Mouse (Mus musculus): ENCODE measurements around the gene Pax5. TPM values are rescaled to one million over a fixed set of nuclear protein-coding genes. Genes with fewer than 3 reads are reported as not detected.

The Pax5 gene
- polyA plus RNA-seq, 1 experiment from 2014 or later, result 0.71 TPM

- no peaks in the 10 kb centered on the region for H3K9me3 ChIP-seq
- peaks cover 100% of the 10 kb centered on the region for H3K27me3 ChIP-seq (ENCODE audit: poor library complexity, severe bottlenecking)
- H3K4me1 ChIP-seq, result peaks cover 42% of the 10 kb centered on the region
- H3K27ac ChIP-seq, result no peak overlapping the region
- DNase-seq (ENCODE audit: extremely low spot score, low spot score), result peak; percentile 52
- no peaks in the 10 kb centered on the region for H3K36me3 ChIP-seq (replicated peaks)
- under 1% methylated on average over 58 of the region's 58 CpGs for WGBS
- peak overlapping the region; percentile 58 for H3K4me3 ChIP-seq
Measured at GRCm38 (mm10) chr4:44702891-44703685, 7.2 kb downstream of the Pax5 start.

- peaks cover 100% of the 10 kb centered on the region for H3K27me3 ChIP-seq (ENCODE audit: poor library complexity, severe bottlenecking)
- no peak overlapping the region for H3K27ac ChIP-seq
- under 1% methylated on average over 25 of the region's 25 CpGs for WGBS
- peaks cover 42% of the 10 kb centered on the region for H3K4me1 ChIP-seq
- peak overlapping the region; percentile 58 for H3K4me3 ChIP-seq
- no peaks in the 10 kb centered on the region for H3K36me3 ChIP-seq (replicated peaks)
- no peaks in the 10 kb centered on the region for H3K9me3 ChIP-seq
- peak; percentile 49 for DNase-seq (ENCODE audit: extremely low spot score, low spot score)
Measured at GRCm38 (mm10) chr4:44702011-44702527, 8.2 kb downstream of the Pax5 start.

- peaks cover 42% of the 10 kb centered on the region for H3K4me1 ChIP-seq
- H3K4me3 ChIP-seq, result peak overlapping the region; percentile 58
- no peaks in the 10 kb centered on the region for H3K9me3 ChIP-seq
- no peak overlapping the region for H3K27ac ChIP-seq
- under 1% methylated on average over 9 of the region's 9 CpGs for WGBS
- DNase-seq (ENCODE audit: extremely low spot score, low spot score), result no peak
- H3K27me3 ChIP-seq (ENCODE audit: poor library complexity, severe bottlenecking), result peaks cover 100% of the 10 kb centered on the region
- H3K36me3 ChIP-seq (replicated peaks), result no peaks in the 10 kb centered on the region
Measured at GRCm38 (mm10) chr4:44701513-44701912, 8.8 kb downstream of the Pax5 start.

GRCm38 (mm10) chr4:44696676-44697075, 13.6 kb downstream of the Pax5 start:
- Histone ChIP-seq H3K9me3 (no peaks in the 10 kb centered on the region), H3K36me3 (replicated peaks) (no peaks in the 10 kb centered on the region), H3K27ac (no peak overlapping the region), H3K27me3 (ENCODE audit: poor library complexity, severe bottlenecking) (peaks cover 94% of the 10 kb centered on the region), H3K4me3 (no peak overlapping the region), H3K4me1 (peaks cover 14% of the 10 kb centered on the region)
- no peak for DNase-seq (ENCODE audit: extremely low spot score, low spot score)

GRCm38 (mm10) chr4:44694369-44694768, 15.9 kb downstream of the Pax5 start:
- Histone ChIP-seq H3K9me3 (no peaks in the 10 kb centered on the region), H3K36me3 (replicated peaks) (no peaks in the 10 kb centered on the region), H3K27ac (no peak overlapping the region), H3K4me1 (peaks cover 7% of the 10 kb centered on the region), H3K4me3 (no peak overlapping the region), H3K27me3 (ENCODE audit: poor library complexity, severe bottlenecking) (peaks cover 85% of the 10 kb centered on the region)
- 57% methylated on average over 15 of the region's 15 CpGs for WGBS
- DNase-seq (ENCODE audit: extremely low spot score, low spot score), result no peak

GRCm38 (mm10) chr4:44685582-44685981, 24.7 kb downstream of the Pax5 start:
- Histone ChIP-seq H3K4me1 (no peaks in the 10 kb centered on the region), H3K9me3 (no peaks in the 10 kb centered on the region), H3K27me3 (ENCODE audit: poor library complexity, severe bottlenecking) (peaks cover 14% of the 10 kb centered on the region), H3K36me3 (replicated peaks) (no peaks in the 10 kb centered on the region), H3K27ac (no peak overlapping the region), H3K4me3 (no peak overlapping the region)
- no peak for DNase-seq (ENCODE audit: extremely low spot score, low spot score)
- WGBS, result 87% methylated on average over 6 of the region's 6 CpGs

- Histone ChIP-seq H3K27ac (no peak overlapping the region), H3K4me3 (no peak overlapping the region), H3K27me3 (ENCODE audit: poor library complexity, severe bottlenecking) (peaks cover 21% of the 10 kb centered on the region), H3K4me1 (0 out of 2 replicates have a peak, but pooled peaks cover 2% of the 10 kb centered on the region), H3K9me3 (no peaks in the 10 kb centered on the region), H3K36me3 (replicated peaks) (no peaks in the 10 kb centered on the region)
- no peak for DNase-seq (ENCODE audit: extremely low spot score, low spot score)
- 79% methylated on average over 6 of the region's 6 CpGs for WGBS
Measured at GRCm38 (mm10) chr4:44680242-44680897, 29.9 kb downstream of the Pax5 start.

- no peaks in the 10 kb centered on the region for H3K9me3 ChIP-seq
- H3K36me3 ChIP-seq (replicated peaks), result no peaks in the 10 kb centered on the region
- H3K27ac ChIP-seq, result no peak overlapping the region
- peaks cover 10% of the 10 kb centered on the region for H3K4me1 ChIP-seq
- WGBS, result 68% methylated on average over 5 of the region's 5 CpGs
- H3K4me3 ChIP-seq, result no peak overlapping the region
- H3K27me3 ChIP-seq (ENCODE audit: poor library complexity, severe bottlenecking), result peaks cover 34% of the 10 kb centered on the region
- DNase-seq (ENCODE audit: extremely low spot score, low spot score), result no peak
Measured at GRCm38 (mm10) chr4:44678641-44679040, 31.6 kb downstream of the Pax5 start.

- Histone ChIP-seq H3K27ac (no peak overlapping the region), H3K4me1 (peaks cover 16% of the 10 kb centered on the region), H3K36me3 (replicated peaks) (no peaks in the 10 kb centered on the region), H3K9me3 (no peaks in the 10 kb centered on the region), H3K27me3 (ENCODE audit: poor library complexity, severe bottlenecking) (peaks cover 40% of the 10 kb centered on the region), H3K4me3 (no peak overlapping the region)
- WGBS, result 81% methylated on average over 3 of the region's 3 CpGs
- no peak for DNase-seq (ENCODE audit: extremely low spot score, low spot score)
Measured at GRCm38 (mm10) chr4:44678026-44678425, 32.3 kb downstream of the Pax5 start.

- Histone ChIP-seq H3K36me3 (replicated peaks) (no peaks in the 10 kb centered on the region), H3K27me3 (ENCODE audit: poor library complexity, severe bottlenecking) (peaks cover 63% of the 10 kb centered on the region), H3K4me3 (no peak overlapping the region), H3K9me3 (no peaks in the 10 kb centered on the region), H3K27ac (no peak overlapping the region), H3K4me1 (peaks cover 25% of the 10 kb centered on the region)
- 90% methylated on average over 8 of the region's 8 CpGs for WGBS
- DNase-seq (ENCODE audit: extremely low spot score, low spot score), result no peak
Measured at GRCm38 (mm10) chr4:44674973-44675372, 35.3 kb downstream of the Pax5 start.

GRCm38 (mm10) chr4:44673726-44674125, 36.6 kb downstream of the Pax5 start:
- H3K27ac ChIP-seq, result no peak overlapping the region

GRCm38 (mm10) chr4:44672216-44672937, 37.9 kb downstream of the Pax5 start:
- Histone ChIP-seq H3K4me3 (no peak overlapping the region), H3K27ac (no peak overlapping the region), H3K9me3 (peaks cover 6% of the 10 kb centered on the region; the same call in 1 of the 2 replicates), H3K4me1 (peaks cover 23% of the 10 kb centered on the region), H3K27me3 (ENCODE audit: poor library complexity, severe bottlenecking) (peaks cover 70% of the 10 kb centered on the region), H3K36me3 (replicated peaks) (no peaks in the 10 kb centered on the region)
- no peak for DNase-seq (ENCODE audit: extremely low spot score, low spot score)
- WGBS, result 64% methylated on average over 10 of the region's 10 CpGs

More at GRCm38 (mm10) chr4:44673726-44674125, 36.6 kb downstream of the Pax5 start:
- Histone ChIP-seq H3K4me3 (no peak overlapping the region), H3K27me3 (ENCODE audit: poor library complexity, severe bottlenecking) (peaks cover 57% of the 10 kb centered on the region), H3K9me3 (peaks cover 6% of the 10 kb centered on the region; the same call in 1 of the 2 replicates), H3K36me3 (replicated peaks) (no peaks in the 10 kb centered on the region), H3K4me1 (peaks cover 23% of the 10 kb centered on the region)
- no peak for DNase-seq (ENCODE audit: extremely low spot score, low spot score)
- 13% methylated on average over 9 of the region's 9 CpGs for WGBS
